Mouse (Mus musculus) CH12.LX (cell line): Measurements from ENCODE around the gene Strc. TPM values are rescaled to one million over a fixed set of nuclear protein-coding genes. Genes with fewer than 3 reads are reported as not detected.

ENCODE experiments used
- DNase-seq: peaks from one replicate; pipeline ENCODE4 v3.0.0-alpha.2; 2013; ENCODE audit errors: extremely low read depth
- H3K27ac ChIP-seq: 2 replicates; pipeline ENCODE4 v1.5.1; 2012; ENCODE audit warnings: low read depth, mild to moderate bottlenecking, control low read depth, moderate library complexity; ENCODE audit not compliant: insufficient read depth
- H3K27me3 ChIP-seq: replicated peaks from 2 replicates; pipeline ENCODE3; 2012; ENCODE audit warnings: inconsistent platforms
- H3K36me3 ChIP-seq, 2 experiments: replicated peaks in 1 of 2; 2 replicates each; pipeline versions ENCODE3 to v1.6.1; 2012; ENCODE audit warnings: inconsistent platforms in 1 of 2, low read length in 1 of 2, mild to moderate bottlenecking in 1 of 2, mixed read lengths in 1 of 2, moderate library complexity in 1 of 2; ENCODE audit not compliant: control insufficient read depth in 1 of 2, insufficient read depth in 1 of 2
- H3K4me1 ChIP-seq, 2 experiments: 2 replicates each; pipeline ENCODE4 v1.6.1; 2012; ENCODE audit warnings: inconsistent platforms in 1 of 2, moderate library complexity in 1 of 2; ENCODE audit not compliant: insufficient read depth in 2 of 2, control insufficient read depth in 1 of 2
- H3K4me2 ChIP-seq: 2 replicates; pipeline ENCODE4 v1.6.1; 2012; ENCODE audit warnings: low read depth, mild to moderate bottlenecking, control low read depth; ENCODE audit not compliant: poor library complexity, insufficient read depth, severe bottlenecking
- H3K4me3 ChIP-seq, 3 experiments: fragments of 150-350 bp in 1 of 3; sonication (generic) in 1 of 3; replicated peaks in 1 of 3; 2 replicates each; pipeline versions ENCODE3 to v1.5.1; 2011 to 2012; ENCODE audit warnings: low read depth in 2 of 3, low read length in 2 of 3, mild to moderate bottlenecking in 2 of 3, moderate library complexity in 2 of 3, control low read depth in 1 of 3, improper control_type of control experiment in 1 of 3, inconsistent platforms in 1 of 3, mixed read lengths in 1 of 3; ENCODE audit not compliant: poor library complexity in 1 of 3
- H3K79me2 ChIP-seq: replicated peaks from 2 replicates; pipeline ENCODE4 v1.6.1; 2012; ENCODE audit warnings: mild to moderate bottlenecking, moderate library complexity; ENCODE audit not compliant: control insufficient read depth, poor library complexity, insufficient read depth, severe bottlenecking; ENCODE audit errors: extremely low read depth
- H3K9ac ChIP-seq: 2 replicates; pipeline ENCODE4 v1.6.1; 2012; ENCODE audit warnings: low read depth, mild to moderate bottlenecking, control low read depth, moderate library complexity; ENCODE audit not compliant: insufficient read depth
- H3K9me3 ChIP-seq: replicated peaks from 2 replicates; pipeline ENCODE3; 2012; ENCODE audit warnings: low read length, inconsistent platforms, mixed read lengths
- CHD1 ChIP-seq: IDR thresholded peaks from 2 replicates; pipeline ENCODE4 v1.6.1; 2012; ENCODE audit warnings: low read depth, low read length, improper control_type of control experiment, inconsistent platforms
- EP300 ChIP-seq: IDR thresholded peaks from 2 replicates; pipeline ENCODE4 v1.6.1; 2011; ENCODE audit warnings: low read length, improper control_type of control experiment
- ETS1 ChIP-seq: conservative IDR thresholded peaks from 2 replicates; pipeline ENCODE4 v1.6.1; 2012; ENCODE audit warnings: low read depth, mild to moderate bottlenecking, inconsistent platforms, low read length, improper control_type of control experiment, moderate library complexity
- HCFC1 ChIP-seq: IDR thresholded peaks from 2 replicates; pipeline ENCODE4 v1.6.1; 2012; ENCODE audit warnings: low read depth, mild to moderate bottlenecking, inconsistent platforms, low read length, improper control_type of control experiment
- JUN ChIP-seq: IDR thresholded peaks from 2 replicates; pipeline ENCODE4 v1.6.1; 2011; ENCODE audit warnings: low read depth, mild to moderate bottlenecking, low read length, improper control_type of control experiment, moderate library complexity; ENCODE audit not compliant: insufficient read depth
- MAZ ChIP-seq: IDR thresholded peaks from 2 replicates; pipeline ENCODE4 v1.6.1; 2012; ENCODE audit warnings: low read depth, mild to moderate bottlenecking, inconsistent platforms, low read length, improper control_type of control experiment, moderate library complexity
- MYC ChIP-seq: IDR thresholded peaks from 2 replicates; pipeline ENCODE4 v1.6.1; 2011; ENCODE audit warnings: low read depth, mild to moderate bottlenecking, improper control_type of control experiment, low read length
- NRF1 ChIP-seq: IDR thresholded peaks from 2 replicates; pipeline ENCODE4 v1.6.1; 2014; ENCODE audit warnings: low read depth, mild to moderate bottlenecking, inconsistent platforms, low read length, improper control_type of control experiment, moderate library complexity
- PAX5 ChIP-seq: IDR thresholded peaks from 2 replicates; pipeline ENCODE4 v1.6.1; 2012; ENCODE audit warnings: low read length, inconsistent platforms, mixed read lengths
- POLR2AphosphoS2 ChIP-seq: IDR thresholded peaks from 2 replicates; pipeline ENCODE4 v1.6.1; 2011; ENCODE audit warnings: low read depth, low read length, improper control_type of control experiment
- SIN3A ChIP-seq: IDR thresholded peaks from 2 replicates; pipeline ENCODE4 v1.6.1; 2012; ENCODE audit warnings: low read length, improper control_type of control experiment, inconsistent platforms
- TCF12 ChIP-seq: IDR thresholded peaks from 2 replicates; pipeline ENCODE4 v1.6.1; 2014; ENCODE audit warnings: low read depth, mild to moderate bottlenecking, inconsistent platforms, low read length, improper control_type of control experiment
- UBTF ChIP-seq: IDR thresholded peaks from 2 replicates; pipeline ENCODE4 v1.6.1; 2012; ENCODE audit warnings: low read depth, mild to moderate bottlenecking, inconsistent platforms, low read length, improper control_type of control experiment, moderate library complexity
- USF2 ChIP-seq: conservative IDR thresholded peaks from 2 replicates; pipeline ENCODE4 v1.6.1; 2011; ENCODE audit warnings: low read depth, low read length, improper control_type of control experiment
- ZKSCAN1 ChIP-seq: IDR thresholded peaks from 2 replicates; pipeline ENCODE4 v1.6.1; 2012; ENCODE audit warnings: low read depth, inconsistent platforms, low read length, improper control_type of control experiment, borderline replicate concordance
- ZNF384 ChIP-seq: IDR thresholded peaks from 2 replicates; pipeline ENCODE4 v1.6.1; 2012; ENCODE audit warnings: low read depth, low read length, improper control_type of control experiment, inconsistent platforms
- dilution Hi-C: fragments of 300-500 bp; cut with MboI; formaldehyde crosslinking; loops from 2 replicates; pipeline ENCODE4 v1.14.3; 2020; ENCODE audit warnings: low sequenced_read_pairs; ENCODE audit not compliant: extremely low pct_unique_long_range_greater_than_20kb, extremely low pct_ligation_motif_present
- in situ Hi-C: fragments of 300-500 bp; cut with MboI; formaldehyde crosslinking; loops from 3 replicates; pipeline ENCODE4 v1.14.3; 2019; ENCODE audit warnings: low sequenced_read_pairs, low pct_ligation_motif_present, low pct_unique_long_range_greater_than_20kb, mixed read lengths
- polyA plus RNA-seq: library from polyadenylated mRNA; unstranded; fragments of >175 nt; gene quantifications from 2 replicates; pipeline ENCODE4 v1.2.1, GENCODE M21; 2012; ENCODE audit warnings: low read depth; ENCODE audit not compliant: insufficient read length
- total RNA-seq, 2 experiments: library from RNA; depleted of rRNA; stranded (reverse); fragments of 300-350 nt in 1 of 2; fragments of >200 nt in 1 of 2; gene quantifications; 2 replicates each; pipeline ENCODE4 v1.2.3; 2012 to 2014

Gene Strc
- total and polyA plus RNA-seq, 3 experiments, result 1.6 to 9.2 (median 6.3) TPM

GRCm38 (mm10) chr2:121358381-121358780 lies 28.6 kb downstream of the Strc start:
- H3K4me1 ChIP-seq, result peaks cover 9 to 18% of the 10 kb centered on the region in 2 experiments
- H3K4me3 ChIP-seq, result peak overlapping the region in 1 of 3 experiments; percentile 6
- no peak overlapping the region for H3K27ac ChIP-seq
- DNase-seq, result peak; percentile 14
- peaks cover 11 to 23% of the 10 kb centered on the region in 2 experiments for H3K36me3 ChIP-seq
- dilution Hi-C loops (no loop called here), in situ Hi-C loops (no loop called here)
- no peak for TF ChIP-seq PAX5
- no peak for TF ChIP-seq USF2
- no peak for TF ChIP-seq ZNF384
- TF ChIP-seq EP300, result no peak
- no peak for TF ChIP-seq TCF12
- no peak for TF ChIP-seq ZKSCAN1
- H3K27me3 ChIP-seq, result peaks cover 51% of the 10 kb centered on the region
- H3K9ac ChIP-seq, result no peak overlapping the region; the same call in 1 of the 2 replicates
- H3K4me2 ChIP-seq, result peak overlapping the region; percentile 65
- H3K9me3 ChIP-seq, result no peaks in the 10 kb centered on the region
- H3K79me2 ChIP-seq, result no peaks in the 10 kb centered on the region

- Histone ChIP-seq H3K79me2 (no peaks in the 10 kb centered on the region), H3K9me3 (no peaks in the 10 kb centered on the region), H3K36me3 (peaks cover 9 to 20% of the 10 kb centered on the region in 2 experiments), H3K4me1 (peaks cover 9 to 18% of the 10 kb centered on the region in 2 experiments), H3K4me2 (peak overlapping the region; percentile 65), H3K9ac (no peak overlapping the region), H3K27ac (no peak overlapping the region), H3K4me3 (peak overlapping the region in 1 of 3 experiments; percentile 6), H3K27me3 (peaks cover 51% of the 10 kb centered on the region)
- dilution Hi-C loops (no loop called here), in situ Hi-C loops (no loop called here)
- no peak for DNase-seq
- no peak for TF ChIP-seq UBTF
- no peak for TF ChIP-seq HCFC1
- TF ChIP-seq NRF1, result no peak
- TF ChIP-seq USF2, result no peak
- no peak for TF ChIP-seq MAZ
- no peak for TF ChIP-seq POLR2AphosphoS2
- no peak for TF ChIP-seq PAX5
- no peak for TF ChIP-seq JUN
- TF ChIP-seq CHD1, result no peak
- TF ChIP-seq TCF12, result no peak
Measured at GRCm38 (mm10) chr2:121357961-121358360, 29.0 kb downstream of the Strc start.

- peaks cover 48% of the 10 kb centered on the region for H3K27me3 ChIP-seq
- H3K4me2 ChIP-seq, result peak within 1 kb of the TSS; percentile 65
- in situ Hi-C loops, result no loop called here
- dilution Hi-C loops, result no loop called here
- no peaks in the 10 kb centered on the region for H3K9me3 ChIP-seq
- peaks cover 9 to 18% of the 10 kb centered on the region in 2 experiments for H3K4me1 ChIP-seq
- H3K27ac ChIP-seq, result no peak within 1 kb of the TSS
- no peaks in the 10 kb centered on the region for H3K79me2 ChIP-seq
- no peak for DNase-seq
- TF ChIP-seq ETS1 (no peak), UBTF (no peak), SIN3A (no peak), HCFC1 (no peak), MYC (no peak), CHD1 (no peak)
- peaks cover 5 to 15% of the 10 kb centered on the region in 2 experiments for H3K36me3 ChIP-seq
- H3K4me3 ChIP-seq, result peak within 1 kb of the TSS in 1 of 3 experiments; percentile 6
- H3K9ac ChIP-seq, result no peak within 1 kb of the TSS; the same call in 1 of the 2 replicates
Measured at GRCm38 (mm10) chr2:121357494-121357893, 29.5 kb downstream of the Strc start, which contains the start of gene Ckmt1. Ckmt1 (plus strand) TSS chr2:121357714.
